Mouse (Mus musculus) C2C12 (cell line): Measurements from ENCODE around the gene Olfr1013.

Experiments used
- CTCF ChIP-seq: IDR thresholded peaks from one replicate; pipeline ENCODE4 v1.5.1; 2011; ENCODE audit not compliant: control insufficient read depth, insufficient read depth, insufficient read length
- MAX ChIP-seq: IDR thresholded peaks from one replicate; pipeline ENCODE4 v1.6.1; 2011; ENCODE audit warnings: mild to moderate bottlenecking, control low read depth

DNA sequence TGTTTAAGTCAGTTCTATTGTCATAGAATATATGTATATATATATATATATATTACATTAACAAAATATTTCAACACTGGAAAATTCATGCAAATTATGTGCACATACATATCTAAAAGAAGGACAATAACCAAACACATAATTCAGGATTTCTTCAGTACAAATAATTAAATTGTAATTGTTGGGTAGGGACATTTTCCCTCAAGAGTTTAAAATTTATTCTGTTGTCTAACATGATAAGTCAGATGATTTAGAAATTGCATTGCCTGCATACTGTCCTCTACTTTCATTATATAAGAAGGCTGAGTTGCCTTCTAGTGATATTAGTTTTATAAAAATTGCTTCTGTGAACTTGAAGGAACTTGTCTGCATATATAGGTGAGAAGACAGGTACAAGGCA, 51.3 kb downstream of the Olfr1013 start, which contains the start of gene Olfr1018:
- TF ChIP-seq CTCF = no peak
- no peak for TF ChIP-seq MAX
